Mouse (Mus musculus): ENCODE results near the gene Rcn3. TPM values are rescaled to one million over a fixed set of nuclear protein-coding genes. Genes with fewer than 3 reads are reported as not detected.
A peak's percentile ranks its signal among the peaks of the same experiment; 100 is the strongest.
"Not testable (repeated sequence)": the region's sequence is repeated elsewhere in the genome, so short reads cannot be mapped to it uniquely, and the experiment has no call there.

Gene Rcn3
- polyA plus RNA-seq, 1 experiment from 2014 or later, result 22.7 TPM

GRCm38 (mm10) chr7:45119780-45120709 lies 28.0 kb upstream of the Rcn3 start:
- Histone ChIP-seq H3K27ac (ENCODE audit: low read length) (no peak overlapping the region), H3K4me3 (ENCODE audit: low read depth, low read length) (no peak overlapping the region), H3K4me1 (ENCODE audit: control insufficient read depth, low read depth, low read length) (peaks cover 28% of the 10 kb centered on the region), H3K27me3 (ENCODE audit: control insufficient read depth, insufficient read depth, low read depth, low read length) (no peaks in the 10 kb centered on the region), H3K9me3 (replicated peaks; ENCODE audit: control insufficient read depth, low read length) (no peaks in the 10 kb centered on the region), H3K9ac (ENCODE audit: low read depth, low read length) (no peak overlapping the region), H3K4me2 (ENCODE audit: low read depth, low read length) (no peak overlapping the region), H3K36me3 (ENCODE audit: control insufficient read depth, insufficient read depth) (peaks cover 26% of the 10 kb centered on the region)
- 49% methylated on average over 5 of the region's 5 CpGs for WGBS (ENCODE audit: insufficient replicate concordance)
- no peak for ATAC-seq (ENCODE audit: low read depth)

- no peak for ATAC-seq (ENCODE audit: low read depth)
- 64% methylated on average over 6 of the region's 6 CpGs for WGBS (ENCODE audit: insufficient replicate concordance)
- no peaks in the 10 kb centered on the region for H3K9me3 ChIP-seq (replicated peaks; ENCODE audit: control insufficient read depth, low read length)
- no peak overlapping the region for H3K4me2 ChIP-seq (ENCODE audit: low read depth, low read length)
- H3K4me3 ChIP-seq (ENCODE audit: low read depth, low read length), result no peak overlapping the region
- peaks cover 26% of the 10 kb centered on the region for H3K36me3 ChIP-seq (ENCODE audit: control insufficient read depth, insufficient read depth)
- H3K27ac ChIP-seq (ENCODE audit: low read length), result no peak overlapping the region
- H3K9ac ChIP-seq (ENCODE audit: low read depth, low read length), result no peak overlapping the region
- no peaks in the 10 kb centered on the region for H3K27me3 ChIP-seq (ENCODE audit: control insufficient read depth, insufficient read depth, low read depth, low read length)
- H3K4me1 ChIP-seq (ENCODE audit: control insufficient read depth, low read depth, low read length), result peaks cover 30% of the 10 kb centered on the region
Measured at GRCm38 (mm10) chr7:45118336-45118735, 26.3 kb upstream of the Rcn3 start.

GRCm38 (mm10) chr7:45117566-45117965 lies 25.5 kb upstream of the Rcn3 start:
- 56% methylated on average over 8 of the region's 8 CpGs for WGBS (ENCODE audit: insufficient replicate concordance)
- H3K4me1 ChIP-seq (ENCODE audit: control insufficient read depth, low read depth, low read length), result peaks cover 29% of the 10 kb centered on the region
- no peak overlapping the region for H3K27ac ChIP-seq (ENCODE audit: low read length)
- H3K4me2 ChIP-seq (ENCODE audit: low read depth, low read length), result no peak overlapping the region
- H3K9me3 ChIP-seq (replicated peaks; ENCODE audit: control insufficient read depth, low read length), result no peaks in the 10 kb centered on the region
- ATAC-seq (ENCODE audit: low read depth), result no peak
- H3K4me3 ChIP-seq (ENCODE audit: low read depth, low read length), result no peak overlapping the region
- no peak overlapping the region; the same call in 1 of the 2 replicates for H3K9ac ChIP-seq (ENCODE audit: low read depth, low read length)
- H3K27me3 ChIP-seq (ENCODE audit: control insufficient read depth, insufficient read depth, low read depth, low read length), result no peaks in the 10 kb centered on the region
- H3K36me3 ChIP-seq (ENCODE audit: control insufficient read depth, insufficient read depth), result peaks cover 23% of the 10 kb centered on the region

- ATAC-seq (ENCODE audit: low read depth), result 0 out of 2 replicates have a peak, but pooled peaks have one; percentile 24
- no peaks in the 10 kb centered on the region for H3K9me3 ChIP-seq (replicated peaks; ENCODE audit: control insufficient read depth, low read length)
- no peak overlapping the region for H3K9ac ChIP-seq (ENCODE audit: low read depth, low read length)
Measured at GRCm38 (mm10) chr7:45113476-45113875, 21.5 kb upstream of the Rcn3 start.

GRCm38 (mm10) chr7:45112529-45112928 lies 20.5 kb upstream of the Rcn3 start:
- no peak overlapping the region for H3K4me3 ChIP-seq (ENCODE audit: low read depth, low read length)
- WGBS (ENCODE audit: insufficient replicate concordance), result 22% methylated on average over 3 of the region's 3 CpGs
- H3K27ac ChIP-seq (ENCODE audit: low read length), result no peak overlapping the region
- no peak overlapping the region for H3K9ac ChIP-seq (ENCODE audit: low read depth, low read length)
- no peaks in the 10 kb centered on the region for H3K27me3 ChIP-seq (ENCODE audit: control insufficient read depth, insufficient read depth, low read depth, low read length)
- H3K9me3 ChIP-seq (replicated peaks; ENCODE audit: control insufficient read depth, low read length), result no peaks in the 10 kb centered on the region
- peaks cover 17% of the 10 kb centered on the region for H3K4me1 ChIP-seq (ENCODE audit: control insufficient read depth, low read depth, low read length)
- ATAC-seq (ENCODE audit: low read depth), result no peak
- H3K36me3 ChIP-seq (ENCODE audit: control insufficient read depth, insufficient read depth), result no peaks in the 10 kb centered on the region
- no peak overlapping the region for H3K4me2 ChIP-seq (ENCODE audit: low read depth, low read length)

More at GRCm38 (mm10) chr7:45113476-45113875, 21.5 kb upstream of the Rcn3 start:
- peaks cover 17% of the 10 kb centered on the region for H3K4me1 ChIP-seq (ENCODE audit: control insufficient read depth, low read depth, low read length)
- no peaks in the 10 kb centered on the region for H3K27me3 ChIP-seq (ENCODE audit: control insufficient read depth, insufficient read depth, low read depth, low read length)
- no peak overlapping the region for H3K27ac ChIP-seq (ENCODE audit: low read length)
- no peaks in the 10 kb centered on the region for H3K36me3 ChIP-seq (ENCODE audit: control insufficient read depth, insufficient read depth)
- no peak overlapping the region for H3K4me2 ChIP-seq (ENCODE audit: low read depth, low read length)
- WGBS (ENCODE audit: insufficient replicate concordance), result 21% methylated on average over 2 of the region's 2 CpGs
- no peak overlapping the region for H3K4me3 ChIP-seq (ENCODE audit: low read depth, low read length)

- Histone ChIP-seq H3K4me3 (ENCODE audit: low read depth, low read length) (no peak overlapping the region), H3K4me1 (ENCODE audit: control insufficient read depth, low read depth, low read length) (peaks cover 17% of the 10 kb centered on the region), H3K9ac (ENCODE audit: low read depth, low read length) (no peak overlapping the region), H3K27ac (ENCODE audit: low read length) (no peak overlapping the region), H3K9me3 (replicated peaks; ENCODE audit: control insufficient read depth, low read length) (no peaks in the 10 kb centered on the region), H3K4me2 (ENCODE audit: low read depth, low read length) (no peak overlapping the region), H3K27me3 (ENCODE audit: control insufficient read depth, insufficient read depth, low read depth, low read length) (no peaks in the 10 kb centered on the region), H3K36me3 (ENCODE audit: control insufficient read depth, insufficient read depth) (no peaks in the 10 kb centered on the region)
- 51% methylated on average over 2 of the region's 2 CpGs for WGBS (ENCODE audit: insufficient replicate concordance)
- no peak for ATAC-seq (ENCODE audit: low read depth)
Measured at GRCm38 (mm10) chr7:45111940-45112339, 19.9 kb upstream of the Rcn3 start.

- not testable (repeated sequence) for H3K9me3 ChIP-seq (replicated peaks; ENCODE audit: control insufficient read depth, low read length); H3K9ac ChIP-seq (ENCODE audit: low read depth, low read length); H3K27me3 ChIP-seq (ENCODE audit: control insufficient read depth, insufficient read depth, low read depth, low read length); H3K36me3 ChIP-seq (ENCODE audit: control insufficient read depth, insufficient read depth); ATAC-seq (ENCODE audit: low read depth); H3K27ac ChIP-seq (ENCODE audit: low read length); H3K4me3 ChIP-seq (ENCODE audit: low read depth, low read length); H3K4me2 ChIP-seq (ENCODE audit: low read depth, low read length)
- WGBS (ENCODE audit: insufficient replicate concordance), result 64% methylated on average over 4 of the region's 4 CpGs
- H3K4me1 ChIP-seq (ENCODE audit: control insufficient read depth, low read depth, low read length), result peaks cover 17% of the 10 kb centered on the region
Measured at GRCm38 (mm10) chr7:45110089-45110488, 18.1 kb upstream of the Rcn3 start.

GRCm38 (mm10) chr7:45107052-45107645 lies 15.1 kb upstream of the Rcn3 start:
- no peaks in the 10 kb centered on the region for H3K36me3 ChIP-seq (ENCODE audit: control insufficient read depth, insufficient read depth)
- H3K4me2 ChIP-seq (ENCODE audit: low read depth, low read length), result no peak overlapping the region
- ATAC-seq (ENCODE audit: low read depth), result no peak
- H3K9me3 ChIP-seq (replicated peaks; ENCODE audit: control insufficient read depth, low read length), result no peaks in the 10 kb centered on the region
- H3K27me3 ChIP-seq (ENCODE audit: control insufficient read depth, insufficient read depth, low read depth, low read length), result no peaks in the 10 kb centered on the region
- WGBS (ENCODE audit: insufficient replicate concordance), result 25% methylated on average over 5 of the region's 5 CpGs
- no peak overlapping the region for H3K27ac ChIP-seq (ENCODE audit: low read length)
- H3K4me1 ChIP-seq (ENCODE audit: control insufficient read depth, low read depth, low read length), result peaks cover 8% of the 10 kb centered on the region
- H3K9ac ChIP-seq (ENCODE audit: low read depth, low read length), result no peak overlapping the region
- no peak overlapping the region for H3K4me3 ChIP-seq (ENCODE audit: low read depth, low read length)

- Histone ChIP-seq H3K4me2 (ENCODE audit: low read depth, low read length) (no peak overlapping the region), H3K4me3 (ENCODE audit: low read depth, low read length) (no peak overlapping the region), H3K27me3 (ENCODE audit: control insufficient read depth, insufficient read depth, low read depth, low read length) (no peaks in the 10 kb centered on the region), H3K9me3 (replicated peaks; ENCODE audit: control insufficient read depth, low read length) (no peaks in the 10 kb centered on the region), H3K9ac (ENCODE audit: low read depth, low read length) (no peak overlapping the region), H3K36me3 (ENCODE audit: control insufficient read depth, insufficient read depth) (no peaks in the 10 kb centered on the region), H3K27ac (ENCODE audit: low read length) (no peak overlapping the region), H3K4me1 (ENCODE audit: control insufficient read depth, low read depth, low read length) (peaks cover 8% of the 10 kb centered on the region)
- WGBS (ENCODE audit: insufficient replicate concordance), result 56% methylated on average over 6 of the region's 6 CpGs
- no peak for ATAC-seq (ENCODE audit: low read depth)
Measured at GRCm38 (mm10) chr7:45106441-45106840, 14.4 kb upstream of the Rcn3 start.

All from liver, embryonic 16.5 days (tissue).